Mouse (Mus musculus): Measurements from ENCODE around the gene Flad1. TPM values are rescaled to one million over a fixed set of nuclear protein-coding genes. Genes with fewer than 3 reads are reported as not detected.

Flad1 gene
- total RNA-seq, 1 experiment: 20.3 TPM

GRCm38 (mm10) chr3:89456726-89457665 is 45.3 kb upstream of the Flad1 start:
- no peaks in the 10 kb centered on the region for H3K36me3 ChIP-seq (ENCODE audit: control insufficient read depth, insufficient read depth, low read length, poor library complexity, severe bottlenecking)
- H3K9ac ChIP-seq (ENCODE audit: insufficient read depth, low read depth, low read length, poor library complexity, severe bottlenecking): peak overlapping the region; percentile 40; the same call in 1 of the 2 replicates
- no peak overlapping the region for H3K4me3 ChIP-seq (ENCODE audit: insufficient read depth in 1 of 2, low read depth in 1 of 2, low read length in 2 of 2, poor library complexity in 1 of 2, severe bottlenecking in 1 of 2)
- no peak overlapping the region; the same call in 1 of the 2 replicates for H3K27ac ChIP-seq (ENCODE audit: insufficient read depth, low read depth, low read length, poor library complexity, severe bottlenecking)
- in situ Hi-C loops (cut with MboI; ENCODE audit: low sequenced_read_pairs in 2 of 2, unreplicated experiment in 2 of 2): no loop called here
- peak; percentile 93 for DNase-seq (ENCODE audit: low read depth, low spot score)
- H3K4me1 ChIP-seq (ENCODE audit: control insufficient read depth in 2 of 2, insufficient read depth in 2 of 2, low read length in 2 of 2, poor library complexity in 1 of 2): peaks cover 2 to 12% of the 10 kb centered on the region in 2 experiments; a peak in 2 of 4 replicates
- H3K9me3 ChIP-seq (ENCODE audit: control insufficient read depth, insufficient read depth, low read depth, low read length): no peaks in the 10 kb centered on the region
- TF ChIP-seq ZNF384 (IDR thresholded peaks at IDR 0.05; ENCODE audit: low read depth, low read length): no peak
- no peak for TF ChIP-seq ZC3H11A (IDR thresholded peaks at IDR 0.05; ENCODE audit: borderline replicate concordance, low read depth, low read length)
- TF ChIP-seq CHD2 (IDR thresholded peaks at IDR 0.05; ENCODE audit: low read depth, low read length): no peak
- TF ChIP-seq MAFK (IDR thresholded peaks at IDR 0.05; ENCODE audit: insufficient read depth, low read depth, low read length): no peak
- no peak for TF ChIP-seq HCFC1 (IDR thresholded peaks at IDR 0.05; ENCODE audit: borderline replicate concordance, insufficient read depth, low read length)

- no peak for DNase-seq (ENCODE audit: low read depth, low spot score)
- no peak for TF ChIP-seq MAFK (IDR thresholded peaks at IDR 0.05; ENCODE audit: insufficient read depth, low read depth, low read length)
- TF ChIP-seq HCFC1 (IDR thresholded peaks at IDR 0.05; ENCODE audit: borderline replicate concordance, insufficient read depth, low read length): no peak
- no peak for TF ChIP-seq ZNF384 (IDR thresholded peaks at IDR 0.05; ENCODE audit: low read depth, low read length)
- TF ChIP-seq CHD2 (IDR thresholded peaks at IDR 0.05; ENCODE audit: low read depth, low read length): no peak
- TF ChIP-seq ZC3H11A (IDR thresholded peaks at IDR 0.05; ENCODE audit: borderline replicate concordance, low read depth, low read length): no peak
- Histone ChIP-seq H3K4me1 (ENCODE audit: control insufficient read depth in 2 of 2, insufficient read depth in 2 of 2, low read length in 2 of 2, poor library complexity in 1 of 2) (peaks cover 2 to 14% of the 10 kb centered on the region in 2 experiments; a peak in 3 of 4 replicates), H3K9me3 (ENCODE audit: control insufficient read depth, insufficient read depth, low read depth, low read length) (no peaks in the 10 kb centered on the region), H3K9ac (ENCODE audit: insufficient read depth, low read depth, low read length, poor library complexity, severe bottlenecking) (no peak overlapping the region), H3K27ac (ENCODE audit: insufficient read depth, low read depth, low read length, poor library complexity, severe bottlenecking) (no peak overlapping the region), H3K4me3 (ENCODE audit: insufficient read depth in 1 of 2, low read depth in 1 of 2, low read length in 2 of 2, poor library complexity in 1 of 2, severe bottlenecking in 1 of 2) (no peak overlapping the region), H3K36me3 (ENCODE audit: control insufficient read depth, insufficient read depth, low read length, poor library complexity, severe bottlenecking) (no peaks in the 10 kb centered on the region)
- in situ Hi-C loops (cut with MboI; ENCODE audit: low sequenced_read_pairs in 2 of 2, unreplicated experiment in 2 of 2): no loop called here
Observed at GRCm38 (mm10) chr3:89455786-89456285, 44.2 kb upstream of the Flad1 start.

- H3K27ac ChIP-seq (ENCODE audit: insufficient read depth, low read depth, low read length, poor library complexity, severe bottlenecking): no peak within 1 kb of the TSS; the same call in 1 of the 2 replicates
- in situ Hi-C loops (cut with MboI; ENCODE audit: low sequenced_read_pairs in 2 of 2, unreplicated experiment in 2 of 2): no loop called here
- no peak for TF ChIP-seq HCFC1 (IDR thresholded peaks at IDR 0.05; ENCODE audit: borderline replicate concordance, insufficient read depth, low read length)
- TF ChIP-seq CHD2 (IDR thresholded peaks at IDR 0.05; ENCODE audit: low read depth, low read length): no peak
- no peak for TF ChIP-seq ZNF384 (IDR thresholded peaks at IDR 0.05; ENCODE audit: low read depth, low read length)
- no peak for TF ChIP-seq ZC3H11A (IDR thresholded peaks at IDR 0.05; ENCODE audit: borderline replicate concordance, low read depth, low read length)
- TF ChIP-seq MAFK (IDR thresholded peaks at IDR 0.05; ENCODE audit: insufficient read depth, low read depth, low read length): no peak
Observed at GRCm38 (mm10) chr3:89454401-89455177, 42.9 kb upstream of the Flad1 start, which contains the start of gene Pmvk. Gene Pmvk (plus strand): TSS chr3:89454541.

GRCm38 (mm10) chr3:89451916-89452315 is 40.2 kb upstream of the Flad1 start:
- H3K9me3 ChIP-seq (ENCODE audit: control insufficient read depth, insufficient read depth, low read depth, low read length): no peaks in the 10 kb centered on the region
- DNase-seq (ENCODE audit: low read depth, low spot score): no peak
- TF ChIP-seq HCFC1 (IDR thresholded peaks at IDR 0.05; ENCODE audit: borderline replicate concordance, insufficient read depth, low read length) (no peak), CHD2 (IDR thresholded peaks at IDR 0.05; ENCODE audit: low read depth, low read length) (no peak), ZNF384 (IDR thresholded peaks at IDR 0.05; ENCODE audit: low read depth, low read length) (no peak), MAFK (IDR thresholded peaks at IDR 0.05; ENCODE audit: insufficient read depth, low read depth, low read length) (no peak), ZC3H11A (IDR thresholded peaks at IDR 0.05; ENCODE audit: borderline replicate concordance, low read depth, low read length) (no peak)
- H3K36me3 ChIP-seq (ENCODE audit: control insufficient read depth, insufficient read depth, low read length, poor library complexity, severe bottlenecking): no peaks in the 10 kb centered on the region
- no peak overlapping the region for H3K4me3 ChIP-seq (ENCODE audit: insufficient read depth in 1 of 2, low read depth in 1 of 2, low read length in 2 of 2, poor library complexity in 1 of 2, severe bottlenecking in 1 of 2)
- H3K9ac ChIP-seq (ENCODE audit: insufficient read depth, low read depth, low read length, poor library complexity, severe bottlenecking): no peak overlapping the region
- H3K4me1 ChIP-seq (ENCODE audit: control insufficient read depth in 2 of 2, insufficient read depth in 2 of 2, low read length in 2 of 2, poor library complexity in 1 of 2): peaks cover 0 to 18% of the 10 kb centered on the region in 2 experiments; a peak in 3 of 4 replicates
- in situ Hi-C loops (cut with MboI; ENCODE audit: low sequenced_read_pairs in 2 of 2, unreplicated experiment in 2 of 2): no loop called here
- H3K27ac ChIP-seq (ENCODE audit: insufficient read depth, low read depth, low read length, poor library complexity, severe bottlenecking): no peak overlapping the region

More at GRCm38 (mm10) chr3:89454401-89455177, 42.9 kb upstream of the Flad1 start, which contains the start of gene Pmvk:
- no peak within 1 kb of the TSS for H3K9ac ChIP-seq (ENCODE audit: insufficient read depth, low read depth, low read length, poor library complexity, severe bottlenecking)
- H3K36me3 ChIP-seq (ENCODE audit: control insufficient read depth, insufficient read depth, low read length, poor library complexity, severe bottlenecking): no peaks in the 10 kb centered on the region
- H3K4me1 ChIP-seq (ENCODE audit: control insufficient read depth in 2 of 2, insufficient read depth in 2 of 2, low read length in 2 of 2, poor library complexity in 1 of 2): peaks cover 2 to 14% of the 10 kb centered on the region in 2 experiments; a peak in 3 of 4 replicates
- no peak for DNase-seq (ENCODE audit: low read depth, low spot score)
- no peak within 1 kb of the TSS for H3K4me3 ChIP-seq (ENCODE audit: insufficient read depth in 1 of 2, low read depth in 1 of 2, low read length in 2 of 2, poor library complexity in 1 of 2, severe bottlenecking in 1 of 2)
- no peaks in the 10 kb centered on the region for H3K9me3 ChIP-seq (ENCODE audit: control insufficient read depth, insufficient read depth, low read depth, low read length)

All from ES-E14 (cell line).